Mouse (Mus musculus) midbrain, embryonic 11.5 days (tissue): ENCODE data around the gene Tchp. TPM values are rescaled to one million over a fixed set of nuclear protein-coding genes. Genes with fewer than 3 reads are reported as not detected.

Experiments
- ATAC-seq: fragments of 200-750 bp; cut with Nextera tagmentation; 2 replicates; pipeline ENCODE4 v1.8.0; 2017; ENCODE audit warnings: moderate TSS enrichment, moderate library complexity; ENCODE audit not compliant: low FRiP score
- DNase-seq: peaks from one replicate; pipeline ENCODE4 v3.0.0; 2015; ENCODE audit warnings: low spot score; ENCODE audit errors: missing footprints
- H3K27ac ChIP-seq: fragments of 300-500 bp; sonication (generic); 2 replicates; pipeline ENCODE4 v1.5.1; 2014; ENCODE audit warnings: low read depth, low read length
- H3K27me3 ChIP-seq: fragments of 300-500 bp; sonication (generic); 2 replicates; pipeline ENCODE4 v1.6.1; 2014; ENCODE audit warnings: mild to moderate bottlenecking, low read length, moderate library complexity, mixed read lengths; ENCODE audit not compliant: control insufficient read depth, insufficient read depth
- H3K36me3 ChIP-seq: fragments of 300-500 bp; sonication (generic); 2 replicates; pipeline ENCODE4 v1.6.1; 2014; ENCODE audit warnings: mild to moderate bottlenecking, low read length, moderate library complexity, mixed read lengths; ENCODE audit not compliant: control insufficient read depth, insufficient read depth
- H3K4me1 ChIP-seq: fragments of 300-500 bp; sonication (generic); 2 replicates; pipeline ENCODE4 v1.6.1; 2014; ENCODE audit warnings: low read length; ENCODE audit not compliant: control insufficient read depth, insufficient read depth
- H3K4me2 ChIP-seq: fragments of 300-500 bp; sonication (generic); 2 replicates; pipeline ENCODE4 v1.6.1; 2014; ENCODE audit warnings: mild to moderate bottlenecking, moderate library complexity
- H3K4me3 ChIP-seq: fragments of 300-500 bp; sonication (generic); 2 replicates; pipeline ENCODE4 v1.5.1; 2014; ENCODE audit warnings: low read depth, low read length
- H3K9ac ChIP-seq: fragments of 300-500 bp; sonication (generic); 2 replicates; pipeline ENCODE4 v1.6.1; 2014; ENCODE audit warnings: low read length
- H3K9me3 ChIP-seq: fragments of 300-500 bp; sonication (generic); 2 replicates; pipeline ENCODE4 v1.6.1; 2016; ENCODE audit warnings: low read length; ENCODE audit not compliant: control insufficient read depth
- WGBS: fragments of 180-500 bp; shearing (Covaris S2); extraction: QIAGEN DNeasy Blood & Tissue Kit; methylation state at CpG from one replicate; pipeline ENCODE4 v1.1.7; 2014; 5-methylcytosine and 5-hydroxymethylcytosine counted together
- polyA plus RNA-seq: library from polyadenylated mRNA; unstranded; fragments of >200 nt; fragmentation: Nextera tagmentation; extraction: Ambion mirVana; gene quantifications from 2 replicates; pipeline ENCODE4 v1.2.1, GENCODE M21; 2014

Tchp gene
- polyA plus RNA-seq, 1 experiment from 2014 or later: 17.4 TPM

GRCm38 (mm10) chr5:114689700-114690366, 17.7 kb upstream of the Tchp start:
- ATAC-seq (no peak), DNase-seq (peak; percentile 93)
- H3K4me3 ChIP-seq: peak overlapping the region; percentile 67

GRCm38 (mm10) chr5:114690633-114691567, 16.7 kb upstream of the Tchp start, which contains the start of gene Gltp:
Gltp (minus strand) TSS chr5:114690984.
- WGBS: 4% methylated on average over 65 of the region's 75 CpGs
- peak within 1 kb of the TSS; percentile 95 for H3K4me2 ChIP-seq
- H3K9ac ChIP-seq: peak within 1 kb of the TSS; percentile 90
- H3K27me3 ChIP-seq: no peaks in the 10 kb centered on the region
- no peaks in the 10 kb centered on the region for H3K36me3 ChIP-seq
- no peaks in the 10 kb centered on the region for H3K9me3 ChIP-seq
- DNase-seq: peak; percentile 98
- H3K27ac ChIP-seq: no peak within 1 kb of the TSS
- peaks cover 13% of the 10 kb centered on the region for H3K4me1 ChIP-seq
- peak within 1 kb of the TSS; percentile 67 for H3K4me3 ChIP-seq
- peak; percentile 97 for ATAC-seq

More at GRCm38 (mm10) chr5:114689700-114690366, 17.7 kb upstream of the Tchp start:
- WGBS: 20% methylated on average over 16 of the region's 16 CpGs
- Histone ChIP-seq H3K27me3 (no peaks in the 10 kb centered on the region), H3K36me3 (no peaks in the 10 kb centered on the region), H3K4me2 (peak overlapping the region; percentile 95), H3K9me3 (no peaks in the 10 kb centered on the region), H3K27ac (no peak overlapping the region), H3K4me1 (peaks cover 13% of the 10 kb centered on the region), H3K9ac (peak overlapping the region; percentile 90)

DNA sequence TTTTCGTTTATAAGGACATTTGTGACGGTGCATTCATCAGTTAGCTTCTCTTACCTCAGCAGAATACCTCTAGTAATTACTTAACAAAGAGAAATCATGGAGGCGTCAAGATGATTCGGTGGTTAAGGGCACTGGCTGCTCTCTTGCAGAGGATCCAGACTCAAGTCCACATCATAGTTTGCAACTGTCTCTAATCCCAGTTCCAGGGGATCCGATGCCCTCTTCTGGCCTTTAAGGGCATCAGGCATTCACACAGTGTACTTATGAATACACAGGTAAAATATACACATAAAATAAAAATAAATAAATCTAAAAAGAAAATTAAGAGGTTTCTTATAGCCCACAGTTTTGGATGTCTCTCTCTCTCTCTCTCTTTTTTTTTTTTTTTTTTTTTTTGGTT, 11.8 kb upstream of the Tchp start:
- 78% methylated on average over 5 of the region's 5 CpGs for WGBS
- no peak for ATAC-seq

GRCm38 (mm10) chr5:114696939-114697338, 10.6 kb upstream of the Tchp start:
- ATAC-seq (no peak), DNase-seq (no peak)
- no peaks in the 10 kb centered on the region for H3K27me3 ChIP-seq
- no peak overlapping the region for H3K27ac ChIP-seq
- H3K4me1 ChIP-seq: no peaks in the 10 kb centered on the region
- no peak overlapping the region for H3K4me2 ChIP-seq
- H3K36me3 ChIP-seq: no peaks in the 10 kb centered on the region
- H3K4me3 ChIP-seq: no peak overlapping the region
- 86% methylated on average over 17 of the region's 17 CpGs for WGBS
- no peak overlapping the region for H3K9ac ChIP-seq
- H3K9me3 ChIP-seq: no peaks in the 10 kb centered on the region

More for the DNA sequence above, 11.8 kb upstream of the Tchp start:
- H3K4me2 ChIP-seq: no peak overlapping the region
- peaks cover 4% of the 10 kb centered on the region; the same call in 1 of the 2 replicates for H3K4me1 ChIP-seq
- no peak overlapping the region for H3K27ac ChIP-seq
- no peak overlapping the region for H3K9ac ChIP-seq
- DNase-seq: no peak
- H3K36me3 ChIP-seq: no peaks in the 10 kb centered on the region
- no peaks in the 10 kb centered on the region for H3K9me3 ChIP-seq
- H3K27me3 ChIP-seq: no peaks in the 10 kb centered on the region
- H3K4me3 ChIP-seq: no peak overlapping the region

- Histone ChIP-seq H3K36me3 (no peaks in the 10 kb centered on the region), H3K27me3 (no peaks in the 10 kb centered on the region), H3K27ac (no peak overlapping the region), H3K9me3 (no peaks in the 10 kb centered on the region), H3K4me3 (no peak overlapping the region), H3K4me1 (no peaks in the 10 kb centered on the region), H3K9ac (no peak overlapping the region), H3K4me2 (no peak overlapping the region)
- no peak for ATAC-seq
- 89% methylated on average over 19 of the region's 19 CpGs for WGBS
- no peak for DNase-seq
Observed at GRCm38 (mm10) chr5:114698044-114698746, 9.4 kb upstream of the Tchp start.

- 82% methylated on average over 7 of the region's 7 CpGs for WGBS
- H3K4me3 ChIP-seq: no peak overlapping the region
- DNase-seq (no peak), ATAC-seq (no peak)
- no peaks in the 10 kb centered on the region for H3K27me3 ChIP-seq
- no peaks in the 10 kb centered on the region for H3K4me1 ChIP-seq
- no peak overlapping the region for H3K9ac ChIP-seq
- H3K4me2 ChIP-seq: no peak overlapping the region
- H3K27ac ChIP-seq: no peak overlapping the region
- no peaks in the 10 kb centered on the region for H3K9me3 ChIP-seq
- H3K36me3 ChIP-seq: no peaks in the 10 kb centered on the region
Observed at GRCm38 (mm10) chr5:114699015-114699414, 8.5 kb upstream of the Tchp start.

DNA sequence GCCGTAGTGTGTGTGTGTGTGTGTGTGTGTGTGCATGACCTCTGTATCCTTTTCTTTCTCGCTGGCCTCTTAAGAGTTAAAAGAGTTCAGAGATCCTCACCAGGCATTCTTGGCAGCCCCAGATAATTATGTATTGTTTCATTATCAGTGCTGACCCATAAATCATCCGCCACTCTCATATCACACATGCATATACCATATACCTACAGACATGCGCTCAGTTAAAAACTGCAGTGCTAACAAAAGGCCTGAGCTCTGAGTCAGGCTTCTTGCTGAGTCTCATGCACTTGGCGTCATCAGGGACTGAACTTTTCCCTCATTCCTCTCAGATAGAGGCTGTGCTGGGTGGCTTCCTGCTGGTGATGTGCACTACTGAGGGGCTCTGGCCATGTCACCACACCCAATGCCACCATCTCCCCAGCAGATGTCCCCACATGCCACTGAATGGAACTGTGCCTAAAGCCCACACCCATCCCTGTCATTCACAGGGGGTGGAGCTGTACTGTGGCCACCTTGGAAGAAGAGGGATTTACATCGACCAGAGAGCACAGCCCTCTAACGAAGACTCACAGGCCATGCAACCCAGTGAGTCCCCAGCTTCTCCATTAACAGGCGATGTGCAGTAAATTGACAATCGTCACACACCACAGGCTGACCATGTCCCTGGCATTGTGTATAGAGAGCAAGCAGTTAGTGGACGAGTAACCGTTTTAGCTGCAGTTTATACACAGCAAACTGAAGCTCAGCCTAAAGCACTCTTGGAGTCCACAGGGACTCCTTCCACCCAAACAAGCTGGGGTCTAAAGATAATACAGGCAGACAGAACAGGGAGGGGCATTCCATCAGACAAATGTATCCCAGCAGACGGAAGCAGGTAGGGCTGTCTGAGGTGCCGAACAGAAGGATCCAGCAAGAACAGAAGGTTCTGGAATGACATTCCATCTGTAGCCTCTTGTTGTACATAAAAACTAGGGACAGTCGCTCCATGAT, 4.9 kb upstream of the Tchp start:
- Histone ChIP-seq H3K9me3 (no peaks in the 10 kb centered on the region), H3K27me3 (no peaks in the 10 kb centered on the region), H3K4me2 (no peak overlapping the region), H3K4me3 (no peak overlapping the region), H3K9ac (no peak overlapping the region), H3K27ac (no peak overlapping the region), H3K4me1 (no peaks in the 10 kb centered on the region), H3K36me3 (no peaks in the 10 kb centered on the region)
- ATAC-seq (no peak), DNase-seq (peak; percentile 86)
- WGBS: 67% methylated on average over 14 of the region's 14 CpGs

- DNase-seq (no peak), ATAC-seq (no peak)
- 66% methylated on average over 15 of the region's 15 CpGs for WGBS
- Histone ChIP-seq H3K4me3 (peak overlapping the region; percentile 68), H3K27ac (no peak overlapping the region), H3K36me3 (peaks cover 10% of the 10 kb centered on the region), H3K9me3 (no peaks in the 10 kb centered on the region), H3K4me1 (peaks cover 5% of the 10 kb centered on the region), H3K27me3 (no peaks in the 10 kb centered on the region), H3K4me2 (peak overlapping the region; percentile 51), H3K9ac (peak overlapping the region; percentile 70)
Observed at GRCm38 (mm10) chr5:114708491-114708890, 931 bp downstream of the Tchp start.
